Mouse (Mus musculus): ENCODE measurements at regions not wholly inside any gene's neighbourhood (a gene's known extent, or its start where the extent isn't known, plus 50 kb on each side); places are given as distances from the start of the nearest gene placed in this dataset.
"Not testable (repeated sequence)": the region's sequence is repeated elsewhere in the genome, so short reads cannot be mapped to it uniquely, and the experiment has no call there.

DNA sequence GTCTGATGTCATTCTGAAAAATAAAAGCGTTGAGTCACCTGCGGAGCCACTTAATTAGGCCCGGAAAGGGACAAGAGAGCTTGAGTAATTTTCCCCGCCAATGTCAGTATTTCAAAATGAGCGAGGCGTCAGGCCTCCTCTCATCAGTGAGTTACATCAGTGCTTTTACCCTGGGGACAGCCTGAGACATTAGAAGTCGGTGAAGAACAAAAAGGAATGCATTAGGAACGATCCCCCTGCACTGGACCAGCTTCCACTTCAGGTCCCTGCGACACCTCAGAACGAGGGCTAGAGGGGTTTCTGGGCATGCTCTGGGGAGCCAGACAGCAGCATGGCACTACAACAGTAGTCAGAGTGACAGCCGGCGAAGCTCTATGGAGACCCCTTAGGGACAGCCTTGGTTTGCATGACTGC lies 162.3 kb downstream of the Bcl2l11 start:
- TF ChIP-seq MYOG (IDR thresholded peaks at IDR 0.05; ENCODE audit: control insufficient read depth, extremely low read depth, insufficient read length) (no peak), MAX (IDR thresholded peaks at IDR 0.05) (no peak), CEBPB (IDR thresholded peaks at IDR 0.05; ENCODE audit: low read depth) (no peak), MYOD1 (IDR thresholded peaks at IDR 0.05; ENCODE audit: control insufficient read depth, insufficient read length, low read depth) (no peak), FOSL1 (IDR thresholded peaks at IDR 0.05; ENCODE audit: insufficient read depth, low read length, poor library complexity, severe bottlenecking) (no peak), USF1 (IDR thresholded peaks at IDR 0.05; ENCODE audit: low read depth) (no peak), CTCF (IDR thresholded peaks at IDR 0.05; ENCODE audit: control insufficient read depth, insufficient read depth, insufficient read length) (no peak)
- Histone ChIP-seq H3K79me3 (ENCODE audit: low read depth) (no peaks in the 10 kb centered on the region), H3ac (ENCODE audit: control insufficient read depth, insufficient read length, low read depth) (no peak overlapping the region), H3K36me3 (ENCODE audit: control insufficient read depth, insufficient read depth) (no peaks in the 10 kb centered on the region), H3K79me2 (ENCODE audit: control insufficient read depth, insufficient read depth) (no peaks in the 10 kb centered on the region), H3K27me3 (ENCODE audit: control insufficient read depth, insufficient read depth, insufficient read length) (no peaks in the 10 kb centered on the region), H3K4me3 (ENCODE audit: insufficient read depth, poor library complexity, severe bottlenecking) (no peak overlapping the region)

DNA sequence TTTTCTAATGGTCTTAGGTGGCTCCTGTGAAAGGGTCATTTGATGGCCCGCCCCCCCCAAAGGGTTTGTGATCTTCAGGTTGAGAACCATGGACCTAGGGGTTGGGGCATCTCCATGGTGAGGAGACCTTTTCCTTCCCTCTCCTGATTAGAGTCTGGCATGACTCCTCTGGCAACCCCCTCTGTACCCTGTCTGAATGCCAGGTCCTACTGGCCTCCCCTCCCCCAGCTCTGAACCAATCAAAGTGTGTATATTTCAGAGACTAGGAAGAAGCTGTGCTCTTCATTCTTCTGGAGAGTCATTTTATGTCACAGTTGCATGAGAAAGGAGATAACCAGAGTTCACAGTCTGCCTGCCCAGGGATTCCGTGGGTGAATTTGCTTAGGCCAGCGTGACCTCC lies 164.8 kb downstream of the Bcl2l11 start:
- Histone ChIP-seq H3K4me3 (ENCODE audit: insufficient read depth, poor library complexity, severe bottlenecking) (no peak overlapping the region), H3K79me3 (ENCODE audit: low read depth) (no peaks in the 10 kb centered on the region), H3K79me2 (ENCODE audit: control insufficient read depth, insufficient read depth) (no peaks in the 10 kb centered on the region), H3K27me3 (ENCODE audit: control insufficient read depth, insufficient read depth, insufficient read length) (no peaks in the 10 kb centered on the region), H3ac (ENCODE audit: control insufficient read depth, insufficient read length, low read depth) (no peak overlapping the region), H3K36me3 (ENCODE audit: control insufficient read depth, insufficient read depth) (no peaks in the 10 kb centered on the region)
- TF ChIP-seq FOSL1 (IDR thresholded peaks at IDR 0.05; ENCODE audit: insufficient read depth, low read length, poor library complexity, severe bottlenecking), result no peak
- no peak for TF ChIP-seq CTCF (IDR thresholded peaks at IDR 0.05; ENCODE audit: control insufficient read depth, insufficient read depth, insufficient read length)
- TF ChIP-seq MYOG (IDR thresholded peaks at IDR 0.05; ENCODE audit: control insufficient read depth, extremely low read depth, insufficient read length), result no peak
- no peak for TF ChIP-seq USF1 (IDR thresholded peaks at IDR 0.05; ENCODE audit: low read depth)
- no peak for TF ChIP-seq MYOD1 (IDR thresholded peaks at IDR 0.05; ENCODE audit: control insufficient read depth, insufficient read length, low read depth)
- TF ChIP-seq MAX (IDR thresholded peaks at IDR 0.05), result no peak
- no peak for TF ChIP-seq CEBPB (IDR thresholded peaks at IDR 0.05; ENCODE audit: low read depth)

DNA sequence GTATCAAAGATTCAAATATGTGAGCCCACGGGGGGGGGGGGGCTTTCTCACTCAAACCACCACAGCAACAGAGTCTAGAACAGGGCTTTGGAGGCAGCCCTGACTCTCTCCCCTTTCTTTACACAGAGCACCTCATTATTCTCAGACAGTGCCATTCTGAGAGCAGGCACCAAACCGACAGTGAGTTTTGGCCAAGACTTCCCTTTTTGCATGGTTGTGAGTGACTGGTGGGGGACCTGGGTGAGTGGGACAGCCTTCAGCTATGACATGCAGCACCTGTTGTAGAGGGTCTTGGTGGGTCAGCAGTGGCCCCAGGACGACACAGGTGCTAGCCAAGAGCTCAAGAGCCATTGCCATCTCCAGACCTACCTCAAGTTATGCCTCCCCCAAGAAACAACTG lies 168.8 kb downstream of the Bcl2l11 start:
- Histone ChIP-seq H3K79me2 (ENCODE audit: control insufficient read depth, insufficient read depth) (no peaks in the 10 kb centered on the region), H3ac (ENCODE audit: control insufficient read depth, insufficient read length, low read depth) (no peak overlapping the region), H3K27me3 (ENCODE audit: control insufficient read depth, insufficient read depth, insufficient read length) (no peaks in the 10 kb centered on the region), H3K79me3 (ENCODE audit: low read depth) (no peaks in the 10 kb centered on the region), H3K36me3 (ENCODE audit: control insufficient read depth, insufficient read depth) (no peaks in the 10 kb centered on the region), H3K4me3 (ENCODE audit: insufficient read depth, poor library complexity, severe bottlenecking) (no peak overlapping the region)
- TF ChIP-seq CEBPB (IDR thresholded peaks at IDR 0.05; ENCODE audit: low read depth) (no peak), CTCF (IDR thresholded peaks at IDR 0.05; ENCODE audit: control insufficient read depth, insufficient read depth, insufficient read length) (no peak), USF1 (IDR thresholded peaks at IDR 0.05; ENCODE audit: low read depth) (no peak)

DNA sequence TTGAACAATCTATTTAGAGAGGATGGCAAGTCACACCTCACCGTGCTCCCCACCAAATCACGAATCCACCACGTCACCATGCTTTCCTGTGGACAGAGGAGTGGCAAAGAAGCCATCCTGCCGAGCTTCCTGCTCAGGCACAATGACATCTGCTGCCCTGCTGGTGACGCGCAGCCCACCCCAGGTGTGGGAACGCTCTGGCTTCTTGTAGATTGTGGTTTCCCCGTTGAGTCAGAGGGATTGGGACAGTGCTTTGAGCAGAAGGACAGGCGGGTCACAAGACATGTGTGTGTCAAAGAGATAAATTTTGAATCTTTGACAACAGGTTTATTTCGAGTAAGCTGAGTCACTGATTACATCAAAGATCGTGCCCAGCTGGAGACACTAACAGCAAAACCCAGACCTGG lies 169.2 kb downstream of the Bcl2l11 start:
- Histone ChIP-seq H3K27me3 (ENCODE audit: control insufficient read depth, insufficient read depth, insufficient read length) (no peaks in the 10 kb centered on the region), H3K79me2 (ENCODE audit: control insufficient read depth, insufficient read depth) (no peaks in the 10 kb centered on the region), H3K79me3 (ENCODE audit: low read depth) (no peaks in the 10 kb centered on the region), H3K4me3 (ENCODE audit: insufficient read depth, poor library complexity, severe bottlenecking) (no peak overlapping the region), H3K36me3 (ENCODE audit: control insufficient read depth, insufficient read depth) (no peaks in the 10 kb centered on the region), H3ac (ENCODE audit: control insufficient read depth, insufficient read length, low read depth) (no peak overlapping the region)
- TF ChIP-seq MAX (IDR thresholded peaks at IDR 0.05), result no peak
- TF ChIP-seq CEBPB (IDR thresholded peaks at IDR 0.05; ENCODE audit: low read depth), result peak; percentile 55
- peak; percentile 73 for TF ChIP-seq MYOD1 (IDR thresholded peaks at IDR 0.05; ENCODE audit: control insufficient read depth, insufficient read length, low read depth)

DNA sequence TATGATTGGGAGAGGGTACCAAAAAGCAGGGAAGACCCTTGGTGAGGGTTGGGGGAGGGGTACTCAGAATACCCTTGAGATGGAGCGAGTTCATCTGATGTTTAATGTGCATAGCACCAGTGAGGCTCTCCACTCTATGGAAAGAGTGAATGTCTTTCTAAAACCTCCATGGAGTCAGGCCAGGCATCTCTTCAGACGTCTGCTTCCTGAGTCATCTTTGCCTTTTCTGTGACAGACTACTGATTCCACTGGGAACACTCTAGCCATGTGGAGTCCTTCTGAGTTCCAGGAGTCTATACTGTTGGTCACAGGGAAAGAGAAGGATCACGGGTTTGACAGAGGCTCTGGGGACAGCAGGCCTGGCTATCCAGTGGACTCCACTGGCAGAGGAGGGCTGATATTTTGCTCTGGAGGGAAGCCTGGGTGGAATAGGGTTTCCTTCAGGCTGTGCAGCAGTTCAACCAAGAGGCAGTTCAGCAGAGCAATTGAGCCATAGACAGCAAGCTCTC lies 169.9 kb downstream of the Bcl2l11 start:
- H3ac ChIP-seq (ENCODE audit: control insufficient read depth, insufficient read length, low read depth), result no peak overlapping the region
- no peaks in the 10 kb centered on the region for H3K36me3 ChIP-seq (ENCODE audit: control insufficient read depth, insufficient read depth)
- no peaks in the 10 kb centered on the region for H3K79me2 ChIP-seq (ENCODE audit: control insufficient read depth, insufficient read depth)
- no peak overlapping the region for H3K4me3 ChIP-seq (ENCODE audit: insufficient read depth, poor library complexity, severe bottlenecking)
- TF ChIP-seq CTCF (IDR thresholded peaks at IDR 0.05; ENCODE audit: control insufficient read depth, insufficient read depth, insufficient read length) (no peak), CEBPB (IDR thresholded peaks at IDR 0.05; ENCODE audit: low read depth) (no peak), MAX (IDR thresholded peaks at IDR 0.05) (no peak), MYOG (IDR thresholded peaks at IDR 0.05; ENCODE audit: control insufficient read depth, extremely low read depth, insufficient read length) (no peak), FOSL1 (IDR thresholded peaks at IDR 0.05; ENCODE audit: insufficient read depth, low read length, poor library complexity, severe bottlenecking) (no peak), MYOD1 (IDR thresholded peaks at IDR 0.05; ENCODE audit: control insufficient read depth, insufficient read length, low read depth) (no peak), USF1 (IDR thresholded peaks at IDR 0.05; ENCODE audit: low read depth) (no peak)
- H3K79me3 ChIP-seq (ENCODE audit: low read depth), result no peaks in the 10 kb centered on the region
- no peaks in the 10 kb centered on the region for H3K27me3 ChIP-seq (ENCODE audit: control insufficient read depth, insufficient read depth, insufficient read length)

DNA sequence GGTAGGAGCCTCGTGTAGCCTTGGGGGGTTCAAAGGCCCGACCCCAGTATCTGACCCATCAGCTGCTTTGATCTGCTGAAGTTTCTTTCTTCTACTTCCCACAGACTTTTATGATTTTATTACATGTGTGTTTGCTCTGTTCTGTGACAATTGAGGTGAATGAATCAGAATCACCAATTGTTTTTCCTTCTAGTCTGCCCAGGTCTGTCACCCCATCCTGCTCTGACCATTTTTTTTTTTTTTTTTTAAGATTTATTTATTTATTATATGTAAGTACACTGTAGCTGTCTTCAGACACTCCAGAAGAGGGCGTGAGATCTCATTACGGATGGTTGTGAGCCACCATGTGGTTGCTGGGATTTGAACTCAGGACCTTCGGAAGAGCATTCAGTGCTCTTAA lies 170.6 kb downstream of the Bcl2l11 start:
- H3K4me3 ChIP-seq (ENCODE audit: insufficient read depth, poor library complexity, severe bottlenecking); H3K79me3 ChIP-seq (ENCODE audit: low read depth); H3ac ChIP-seq (ENCODE audit: control insufficient read depth, insufficient read length, low read depth); H3K27me3 ChIP-seq (ENCODE audit: control insufficient read depth, insufficient read depth, insufficient read length); H3K36me3 ChIP-seq (ENCODE audit: control insufficient read depth, insufficient read depth); H3K79me2 ChIP-seq (ENCODE audit: control insufficient read depth, insufficient read depth): not testable (repeated sequence)

Measured in C2C12 (cell line).